Mouse (Mus musculus) CH12.LX (cell line): Measurements from ENCODE around the gene Cdh15. TPM values are rescaled to one million over a fixed set of nuclear protein-coding genes. Genes with fewer than 3 reads are reported as not detected.

Source experiments
- DNase-seq: peaks from one replicate; pipeline ENCODE4 v3.0.0-alpha.2; 2013; ENCODE audit errors: extremely low read depth
- H3K27ac ChIP-seq: 2 replicates; pipeline ENCODE4 v1.5.1; 2012; ENCODE audit warnings: low read depth, mild to moderate bottlenecking, control low read depth, moderate library complexity; ENCODE audit not compliant: insufficient read depth
- H3K27me3 ChIP-seq: replicated peaks from 2 replicates; pipeline ENCODE3; 2012; ENCODE audit warnings: inconsistent platforms
- H3K36me3 ChIP-seq, 2 experiments: replicated peaks in 1 of 2; 2 replicates each; pipeline versions ENCODE3 to v1.6.1; 2012; ENCODE audit warnings: inconsistent platforms in 1 of 2, low read length in 1 of 2, mild to moderate bottlenecking in 1 of 2, mixed read lengths in 1 of 2, moderate library complexity in 1 of 2; ENCODE audit not compliant: control insufficient read depth in 1 of 2, insufficient read depth in 1 of 2
- H3K4me1 ChIP-seq, 2 experiments: 2 replicates each; pipeline ENCODE4 v1.6.1; 2012; ENCODE audit warnings: inconsistent platforms in 1 of 2, moderate library complexity in 1 of 2; ENCODE audit not compliant: insufficient read depth in 2 of 2, control insufficient read depth in 1 of 2
- H3K4me2 ChIP-seq: 2 replicates; pipeline ENCODE4 v1.6.1; 2012; ENCODE audit warnings: low read depth, mild to moderate bottlenecking, control low read depth; ENCODE audit not compliant: poor library complexity, insufficient read depth, severe bottlenecking
- H3K4me3 ChIP-seq, 3 experiments: fragments of 150-350 bp in 1 of 3; sonication (generic) in 1 of 3; replicated peaks in 1 of 3; 2 replicates each; pipeline versions ENCODE3 to v1.5.1; 2011 to 2012; ENCODE audit warnings: low read depth in 2 of 3, low read length in 2 of 3, mild to moderate bottlenecking in 2 of 3, moderate library complexity in 2 of 3, control low read depth in 1 of 3, improper control_type of control experiment in 1 of 3, inconsistent platforms in 1 of 3, mixed read lengths in 1 of 3; ENCODE audit not compliant: poor library complexity in 1 of 3
- H3K79me2 ChIP-seq: replicated peaks from 2 replicates; pipeline ENCODE4 v1.6.1; 2012; ENCODE audit warnings: mild to moderate bottlenecking, moderate library complexity; ENCODE audit not compliant: control insufficient read depth, poor library complexity, insufficient read depth, severe bottlenecking; ENCODE audit errors: extremely low read depth
- H3K9ac ChIP-seq: 2 replicates; pipeline ENCODE4 v1.6.1; 2012; ENCODE audit warnings: low read depth, mild to moderate bottlenecking, control low read depth, moderate library complexity; ENCODE audit not compliant: insufficient read depth
- H3K9me3 ChIP-seq: replicated peaks from 2 replicates; pipeline ENCODE3; 2012; ENCODE audit warnings: low read length, inconsistent platforms, mixed read lengths
- CHD2 ChIP-seq: IDR thresholded peaks from 2 replicates; pipeline ENCODE4 v1.6.1; 2011; ENCODE audit warnings: low read length, improper control_type of control experiment
- EP300 ChIP-seq: IDR thresholded peaks from 2 replicates; pipeline ENCODE4 v1.6.1; 2011; ENCODE audit warnings: low read length, improper control_type of control experiment
- GABPA ChIP-seq: IDR thresholded peaks from 2 replicates; pipeline ENCODE4 v1.6.1; 2012; ENCODE audit warnings: low read depth, low read length, improper control_type of control experiment, inconsistent platforms; ENCODE audit not compliant: insufficient replicate concordance
- JUND ChIP-seq: conservative IDR thresholded peaks from 2 replicates; pipeline ENCODE4 v1.6.1; 2011; ENCODE audit warnings: low read depth, low read length, improper control_type of control experiment
- KAT2A ChIP-seq: IDR thresholded peaks from 2 replicates; pipeline ENCODE4 v1.6.1; 2012; ENCODE audit warnings: low read length, improper control_type of control experiment, inconsistent platforms; ENCODE audit not compliant: insufficient replicate concordance
- MAX ChIP-seq: IDR thresholded peaks from 2 replicates; pipeline ENCODE4 v1.6.1; 2011; ENCODE audit warnings: low read length, improper control_type of control experiment
- MXI1 ChIP-seq: IDR thresholded peaks from 2 replicates; pipeline ENCODE4 v1.6.1; 2011; ENCODE audit warnings: mild to moderate bottlenecking, low read depth, low read length, improper control_type of control experiment
- MYC ChIP-seq: IDR thresholded peaks from 2 replicates; pipeline ENCODE4 v1.6.1; 2011; ENCODE audit warnings: low read depth, mild to moderate bottlenecking, improper control_type of control experiment, low read length
- NELFE ChIP-seq: IDR thresholded peaks from 2 replicates; pipeline ENCODE4 v1.6.1; 2011; ENCODE audit warnings: low read depth, low read length, improper control_type of control experiment
- POLR2A ChIP-seq: IDR thresholded peaks from 2 replicates; pipeline ENCODE4 v1.6.1; 2011; ENCODE audit warnings: low read depth, mild to moderate bottlenecking, improper control_type of control experiment, low read length
- RCOR1 ChIP-seq: conservative IDR thresholded peaks from 2 replicates; pipeline ENCODE4 v1.6.1; 2012; ENCODE audit warnings: low read depth, mild to moderate bottlenecking, inconsistent platforms, low read length, improper control_type of control experiment
- SIN3A ChIP-seq: IDR thresholded peaks from 2 replicates; pipeline ENCODE4 v1.6.1; 2012; ENCODE audit warnings: low read length, improper control_type of control experiment, inconsistent platforms
- TBP ChIP-seq: conservative IDR thresholded peaks from 2 replicates; pipeline ENCODE4 v1.6.1; 2011; ENCODE audit warnings: low read depth, low read length, improper control_type of control experiment
- TCF12 ChIP-seq: IDR thresholded peaks from 2 replicates; pipeline ENCODE4 v1.6.1; 2014; ENCODE audit warnings: low read depth, mild to moderate bottlenecking, inconsistent platforms, low read length, improper control_type of control experiment
- UBTF ChIP-seq: IDR thresholded peaks from 2 replicates; pipeline ENCODE4 v1.6.1; 2012; ENCODE audit warnings: low read depth, mild to moderate bottlenecking, inconsistent platforms, low read length, improper control_type of control experiment, moderate library complexity
- USF1 ChIP-seq: IDR thresholded peaks from 2 replicates; pipeline ENCODE4 v1.6.1; 2014; ENCODE audit warnings: low read depth, mild to moderate bottlenecking, inconsistent platforms, low read length, improper control_type of control experiment
- ZC3H11A ChIP-seq: IDR thresholded peaks from 2 replicates; pipeline ENCODE4 v1.6.1; 2012; ENCODE audit warnings: low read depth, mild to moderate bottlenecking, inconsistent platforms, low read length, improper control_type of control experiment
- ZMIZ1 ChIP-seq: IDR thresholded peaks from 2 replicates; pipeline ENCODE4 v1.6.1; 2012; ENCODE audit warnings: low read depth, mild to moderate bottlenecking, inconsistent platforms, low read length, improper control_type of control experiment
- dilution Hi-C: fragments of 300-500 bp; cut with MboI; formaldehyde crosslinking; loops from 2 replicates; pipeline ENCODE4 v1.14.3; 2020; ENCODE audit warnings: low sequenced_read_pairs; ENCODE audit not compliant: extremely low pct_unique_long_range_greater_than_20kb, extremely low pct_ligation_motif_present
- in situ Hi-C: fragments of 300-500 bp; cut with MboI; formaldehyde crosslinking; loops from 3 replicates; pipeline ENCODE4 v1.14.3; 2019; ENCODE audit warnings: low sequenced_read_pairs, low pct_ligation_motif_present, low pct_unique_long_range_greater_than_20kb, mixed read lengths
- polyA plus RNA-seq: library from polyadenylated mRNA; unstranded; fragments of >175 nt; gene quantifications from 2 replicates; pipeline ENCODE4 v1.2.1, GENCODE M21; 2012; ENCODE audit warnings: low read depth; ENCODE audit not compliant: insufficient read length
- total RNA-seq, 2 experiments: library from RNA; depleted of rRNA; stranded (reverse); fragments of 300-350 nt in 1 of 2; fragments of >200 nt in 1 of 2; gene quantifications; 2 replicates each; pipeline ENCODE4 v1.2.3; 2012 to 2014

Cdh15 gene
- total and polyA plus RNA-seq, 3 experiments = not detected

DNA sequence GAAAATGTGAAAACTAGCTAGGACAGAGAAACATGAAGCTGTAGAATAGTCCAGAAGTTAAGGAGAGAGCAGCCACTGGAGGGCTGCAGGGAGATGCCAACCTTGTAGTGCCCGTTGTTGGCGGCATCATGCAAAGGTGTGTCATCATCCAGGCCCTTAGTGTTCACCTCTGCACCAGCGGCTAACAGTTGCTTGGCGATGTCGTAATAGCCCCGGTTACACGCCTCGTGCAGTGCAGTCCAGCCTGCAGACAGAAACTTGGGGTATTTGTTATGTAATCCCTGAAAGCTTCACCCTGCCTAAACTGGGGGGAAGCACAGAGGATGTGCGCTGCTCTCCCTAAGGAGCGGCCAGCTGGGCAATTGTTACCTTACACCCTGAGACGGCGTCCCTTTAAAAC, 50.7 kb downstream of the Cdh15 start:
- no peaks in the 10 kb centered on the region for H3K9me3 ChIP-seq
- peaks cover 14% of the 10 kb centered on the region; the same call in 1 of the 2 replicates for H3K79me2 ChIP-seq
- no peak overlapping the region for H3K27ac ChIP-seq
- TF ChIP-seq ZMIZ1 (no peak), EP300 (no peak), TBP (no peak), NELFE (no peak), USF1 (no peak)
- no peak for DNase-seq
- H3K9ac ChIP-seq = no peak overlapping the region
- dilution Hi-C loops (no loop called here), in situ Hi-C loops (no loop called here)
- H3K27me3 ChIP-seq = no peaks in the 10 kb centered on the region
- H3K36me3 ChIP-seq = peaks cover 78 to 96% of the 10 kb centered on the region in 2 experiments
- H3K4me2 ChIP-seq = no peak overlapping the region
- no peak overlapping the region for H3K4me3 ChIP-seq
- no peaks in the 10 kb centered on the region for H3K4me1 ChIP-seq

DNA sequence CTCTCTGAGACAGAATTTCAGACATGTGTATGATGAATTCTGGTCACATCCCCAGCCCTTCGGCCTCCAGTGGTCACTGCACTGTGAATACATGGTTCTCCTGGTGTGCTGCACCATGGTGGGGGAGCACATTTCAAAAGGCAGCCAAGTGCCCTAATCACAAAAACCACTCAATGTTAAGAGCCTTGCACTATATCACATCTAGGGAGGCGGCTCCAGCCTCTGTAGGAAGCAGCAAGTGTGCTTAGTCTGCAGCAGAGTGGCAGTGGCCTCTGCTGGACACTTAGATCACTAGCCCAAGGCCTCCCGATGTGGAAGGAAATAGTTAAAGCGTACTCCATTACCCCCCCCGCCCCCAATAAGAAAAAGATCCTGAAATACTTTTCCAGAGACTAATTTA, 51.3 kb downstream of the Cdh15 start:
- no peak overlapping the region for H3K4me3 ChIP-seq
- DNase-seq = no peak
- H3K4me1 ChIP-seq = peaks cover 0 to 5% of the 10 kb centered on the region in 2 experiments; a peak in 2 of 4 replicates
- no peak overlapping the region for H3K27ac ChIP-seq
- H3K9me3 ChIP-seq = no peaks in the 10 kb centered on the region
- in situ Hi-C loops = no loop called here
- TF ChIP-seq GABPA = no peak
- TF ChIP-seq MYC = no peak
- TF ChIP-seq RCOR1 = no peak
- TF ChIP-seq ZC3H11A = no peak
- TF ChIP-seq POLR2A = no peak
- no peak for TF ChIP-seq UBTF
- no peak for TF ChIP-seq SIN3A
- no peak for TF ChIP-seq JUND
- TF ChIP-seq CHD2 = no peak
- no peak for TF ChIP-seq MAX
- no peak for TF ChIP-seq MXI1
- TF ChIP-seq TCF12 = no peak
- no peak for TF ChIP-seq KAT2A
- TF ChIP-seq, all 38 proteins: peak for 0
- H3K4me2 ChIP-seq = no peak overlapping the region
- H3K27me3 ChIP-seq = no peaks in the 10 kb centered on the region
- peaks cover 17% of the 10 kb centered on the region; the same call in 1 of the 2 replicates for H3K79me2 ChIP-seq
- dilution Hi-C loops = no loop called here
- H3K9ac ChIP-seq = no peak overlapping the region
- peaks cover 73 to 95% of the 10 kb centered on the region in 2 experiments for H3K36me3 ChIP-seq
